Mouse (Mus musculus): ENCODE results near the gene Gopc.

GRCm38 (mm10) chr10:52407526-52407925 is 25.6 kb upstream of the Gopc start:
- no peak for TF ChIP-seq CTCF (IDR thresholded peaks at IDR 0.05; ENCODE audit: low read depth, low read length)
- no peak for TF ChIP-seq GATA1 (IDR thresholded peaks at IDR 0.05; ENCODE audit: borderline replicate concordance, low read length)
- no peak for TF ChIP-seq GATA2 (IDR thresholded peaks at IDR 0.05; ENCODE audit: borderline replicate concordance, low read depth, low read length)
- no peak for TF ChIP-seq POLR2AphosphoS5 (IDR thresholded peaks at IDR 0.05; ENCODE audit: insufficient replicate concordance, low read depth, low read length)
- no peak for TF ChIP-seq TAL1 (conservative IDR thresholded peaks at IDR 0.05; ENCODE audit: low read depth, low read length)
